Mouse (Mus musculus) forebrain, embryonic 10.5 days (tissue): Measurements from ENCODE around the gene Rnf123. TPM values are rescaled to one million over a fixed set of nuclear protein-coding genes. Genes with fewer than 3 reads are reported as not detected.
"Not testable (repeated sequence)": the region's sequence is repeated elsewhere in the genome, so short reads cannot be mapped to it uniquely, and the experiment has no call there.

Source experiments
- DNase-seq: peaks from one replicate; pipeline ENCODE4 v3.0.0-alpha.2; 2017; ENCODE audit warnings: low spot score; ENCODE audit errors: extremely low spot score
- H3K27ac ChIP-seq: fragments of 300-500 bp; sonication (generic); 2 replicates; pipeline ENCODE4 v1.5.1; 2016; ENCODE audit warnings: mild to moderate bottlenecking
- H3K27me3 ChIP-seq: fragments of 300-500 bp; sonication (generic); 2 replicates; pipeline ENCODE4 v1.6.1; 2016; ENCODE audit warnings: mild to moderate bottlenecking; ENCODE audit not compliant: poor library complexity, severe bottlenecking
- H3K36me3 ChIP-seq: fragments of 300-500 bp; sonication (generic); replicated peaks from 2 replicates; pipeline ENCODE4 v1.6.1; 2016; ENCODE audit warnings: mild to moderate bottlenecking, moderate library complexity
- H3K4me1 ChIP-seq: fragments of 300-500 bp; sonication (generic); 2 replicates; pipeline ENCODE4 v1.6.1; 2016
- H3K4me3 ChIP-seq: fragments of 300-500 bp; sonication (generic); 2 replicates; pipeline ENCODE4 v1.5.1; 2016; ENCODE audit warnings: mild to moderate bottlenecking, moderate library complexity
- H3K9me3 ChIP-seq: fragments of 300-500 bp; sonication (generic); 2 replicates; pipeline ENCODE4 v1.6.1; 2016; ENCODE audit warnings: mild to moderate bottlenecking, moderate library complexity
- WGBS: fragments of 180-500 bp; shearing (Covaris S2); methylation state at CpG from one replicate; pipeline ENCODE4 v1.1.7; 2016; 5-methylcytosine and 5-hydroxymethylcytosine counted together
- polyA plus RNA-seq: library from polyadenylated mRNA; unstranded; fragments of >200 nt; fragmentation: Nextera tagmentation; extraction: Ambion mirVana; gene quantifications from 2 replicates; pipeline ENCODE4 v1.2.1, GENCODE M21; 2016

Gene Rnf123
- polyA plus RNA-seq, 1 experiment from 2014 or later = 36.2 TPM

DNA sequence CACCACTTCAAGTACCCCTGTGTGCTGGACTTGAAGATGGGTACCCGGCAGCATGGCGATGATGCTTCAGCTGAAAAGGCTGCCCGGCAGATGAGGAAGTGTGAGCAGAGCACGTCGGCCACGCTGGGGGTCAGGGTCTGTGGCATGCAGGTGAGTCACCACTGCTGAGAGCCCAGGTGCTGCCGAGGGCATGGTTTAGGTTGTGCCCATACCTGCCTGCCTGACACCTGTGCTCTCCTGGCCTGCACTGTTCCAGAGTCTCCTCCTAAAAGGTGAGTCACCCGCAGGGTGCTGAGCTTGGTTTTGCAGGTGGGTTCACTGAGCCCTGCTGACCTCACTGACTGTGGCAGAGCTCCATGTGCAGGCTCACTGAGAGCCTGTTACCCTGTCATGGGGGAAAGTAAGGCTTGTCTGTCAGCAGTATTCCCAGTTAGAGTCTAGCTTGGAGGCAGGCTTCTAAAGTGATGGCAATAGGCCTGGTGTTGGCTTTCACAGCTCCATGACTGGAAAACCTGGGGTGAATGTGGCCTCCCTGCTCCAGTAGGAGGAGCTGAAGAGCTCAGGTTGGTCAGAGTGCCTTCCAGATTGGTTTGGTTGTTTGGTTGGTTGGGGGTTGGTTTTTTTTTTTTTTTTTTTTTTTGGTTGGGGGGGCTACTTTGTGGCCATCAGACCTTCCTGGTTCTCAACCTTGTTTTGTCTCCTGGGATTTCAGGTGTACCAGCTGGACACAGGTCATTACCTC lies 38.2 kb downstream of the Rnf123 start:
- H3K9me3 ChIP-seq = no peaks in the 10 kb centered on the region
- 96% methylated on average over 8 of the region's 8 CpGs for WGBS
- H3K27me3 ChIP-seq = no peaks in the 10 kb centered on the region
- no peak overlapping the region for H3K27ac ChIP-seq
- H3K4me1 ChIP-seq = peaks cover 20% of the 10 kb centered on the region
- no peak for DNase-seq
- H3K36me3 ChIP-seq = peaks cover 68% of the 10 kb centered on the region
- no peak overlapping the region for H3K4me3 ChIP-seq

DNA sequence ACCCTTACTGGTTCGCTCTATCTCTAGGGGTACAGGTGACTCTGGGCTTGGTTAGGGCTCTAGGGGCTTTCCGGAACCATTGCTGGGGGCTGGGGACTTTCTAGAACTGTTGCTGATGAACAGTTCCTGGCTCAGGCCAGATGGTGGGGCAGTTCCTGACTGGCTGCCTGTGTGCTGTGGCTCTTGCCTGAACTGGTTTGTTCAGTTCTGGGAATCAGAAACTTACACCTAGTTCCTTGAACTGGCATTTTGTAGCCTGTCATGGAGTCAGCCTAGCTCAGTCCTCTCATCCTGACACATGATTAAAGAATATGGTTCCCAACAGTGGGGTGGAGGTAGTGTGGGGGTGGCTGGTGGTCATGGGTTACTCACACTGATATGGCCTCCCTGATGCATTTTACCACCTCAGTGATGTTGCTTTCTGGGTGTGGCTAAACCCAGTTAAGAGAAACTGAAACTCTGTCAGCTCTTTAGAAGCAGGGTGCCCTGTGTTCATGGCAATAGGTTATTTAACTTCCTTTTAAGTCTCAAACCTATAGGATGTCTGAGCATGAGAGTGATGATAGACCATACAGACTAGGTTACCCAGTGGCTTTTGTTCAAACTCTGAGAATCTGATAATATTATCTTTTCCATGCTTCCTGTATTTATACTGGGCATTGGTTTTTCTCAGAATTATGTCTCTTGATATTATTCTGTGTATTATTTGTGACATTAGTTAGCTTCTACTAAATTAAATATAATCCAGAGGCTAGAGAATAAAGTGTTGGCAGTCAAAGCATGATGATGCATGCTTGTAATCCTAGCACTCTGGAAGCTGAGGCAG lies 47.6 kb downstream of the Rnf123 start:
- no peak for DNase-seq
- no peaks in the 10 kb centered on the region for H3K4me1 ChIP-seq
- H3K36me3 ChIP-seq = peaks cover 89% of the 10 kb centered on the region
- 95% methylated on average over 2 of the region's 2 CpGs for WGBS
- no peaks in the 10 kb centered on the region for H3K27me3 ChIP-seq
- no peaks in the 10 kb centered on the region for H3K9me3 ChIP-seq
- H3K4me3 ChIP-seq = no peak overlapping the region
- H3K27ac ChIP-seq = no peak overlapping the region

DNA sequence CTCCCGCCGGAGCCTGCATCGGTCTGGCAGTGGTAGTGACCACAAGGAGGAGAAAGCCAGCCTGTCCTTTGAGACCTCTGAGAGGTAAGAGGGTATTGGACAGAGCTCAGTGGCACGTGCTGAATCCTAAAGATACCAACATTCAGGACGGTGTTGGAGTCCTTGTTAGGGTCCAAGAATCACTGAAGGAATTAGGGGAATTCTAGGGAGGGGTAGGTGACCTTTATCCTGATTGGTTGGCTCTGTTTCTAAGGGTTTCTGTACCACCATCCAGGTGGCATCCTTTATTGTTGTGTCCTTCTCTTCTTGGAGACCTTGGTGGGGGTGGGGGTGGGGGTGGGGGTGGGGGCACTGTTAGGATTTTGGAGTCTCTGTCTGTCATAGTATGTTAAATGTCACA lies 51.0 kb downstream of the Rnf123 start:
- WGBS = 92% methylated on average over 5 of the region's 5 CpGs
- no peak overlapping the region for H3K4me3 ChIP-seq
- H3K9me3 ChIP-seq = peaks cover 6% of the 10 kb centered on the region; the same call in 1 of the 2 replicates
- DNase-seq = no peak
- no peak overlapping the region for H3K27ac ChIP-seq
- no peaks in the 10 kb centered on the region for H3K27me3 ChIP-seq
- H3K4me1 ChIP-seq = no peaks in the 10 kb centered on the region
- H3K36me3 ChIP-seq = peaks cover 89% of the 10 kb centered on the region

DNA sequence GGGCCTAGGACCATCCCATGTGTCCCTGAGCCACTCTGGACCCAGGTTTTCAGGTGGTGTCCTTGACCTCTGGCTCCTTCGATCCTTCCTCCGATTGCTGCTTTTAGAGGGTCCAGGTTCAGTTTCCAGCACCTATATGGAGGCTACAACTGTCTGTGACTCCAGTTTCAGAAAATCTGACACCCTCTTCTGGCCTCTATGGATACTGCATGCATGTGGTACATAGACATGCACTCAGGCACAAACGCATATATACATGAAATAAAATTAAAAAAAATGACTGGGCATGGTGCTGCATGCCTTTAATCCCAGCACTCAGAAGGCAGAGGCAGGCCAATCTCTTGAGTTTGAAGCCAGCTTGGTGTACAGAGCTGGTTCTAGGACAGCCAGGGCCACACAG lies 55.3 kb downstream of the Rnf123 start:
- Histone ChIP-seq H3K27me3 (no peaks in the 10 kb centered on the region), H3K36me3 (peaks cover 87% of the 10 kb centered on the region), H3K4me3 (no peak overlapping the region), H3K9me3 (peaks cover 6% of the 10 kb centered on the region; the same call in 1 of the 2 replicates), H3K27ac (no peak overlapping the region), H3K4me1 (no peaks in the 10 kb centered on the region)
- DNase-seq = no peak
- 93% methylated on average over 3 of the region's 3 CpGs for WGBS

DNA sequence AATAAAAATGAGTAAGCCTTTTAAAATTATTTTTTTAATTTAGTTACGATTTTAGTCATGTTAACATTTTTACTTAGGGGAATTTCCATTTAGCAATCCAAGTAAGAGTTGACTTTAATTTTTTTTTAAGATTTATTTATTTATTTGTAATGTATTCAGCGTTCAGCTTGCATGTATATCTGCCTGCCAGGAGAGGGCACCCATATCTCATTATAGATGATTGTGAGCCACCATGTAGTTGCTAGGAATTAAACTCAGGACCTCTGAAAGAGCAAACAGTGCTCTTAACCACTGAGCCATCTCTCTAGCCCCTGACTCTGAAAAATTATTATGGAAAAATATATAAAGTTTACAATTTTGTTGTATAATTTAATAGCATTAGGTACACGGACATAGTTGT lies 56.6 kb downstream of the Rnf123 start:
- WGBS = 91% methylated on average over 3 of the region's 3 CpGs
- Histone ChIP-seq H3K4me3 (no peak overlapping the region), H3K9me3 (peaks cover 6% of the 10 kb centered on the region; the same call in 1 of the 2 replicates), H3K27ac (no peak overlapping the region), H3K36me3 (peaks cover 74% of the 10 kb centered on the region), H3K27me3 (no peaks in the 10 kb centered on the region), H3K4me1 (no peaks in the 10 kb centered on the region)
- no peak for DNase-seq

DNA sequence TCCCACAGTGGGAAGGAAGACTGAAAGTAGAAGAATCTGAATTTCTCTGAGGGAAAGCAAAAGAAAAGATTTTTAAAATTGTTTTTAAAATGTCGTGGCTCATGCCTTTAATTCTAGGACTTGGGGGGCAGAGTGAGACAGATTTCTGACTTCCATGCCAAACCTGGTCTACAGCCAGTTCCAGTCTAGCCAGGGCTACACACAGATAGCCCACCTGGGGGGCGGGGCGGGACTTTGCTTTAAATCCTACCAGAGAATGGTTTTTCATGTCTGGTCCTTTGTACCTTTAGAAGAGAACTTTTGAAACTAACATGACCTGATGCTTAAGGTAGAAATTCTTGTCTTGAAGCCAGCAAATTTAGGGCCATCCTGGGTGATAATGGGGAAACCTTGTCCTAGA lies 59.9 kb downstream of the Rnf123 start:
- H3K4me3 ChIP-seq = no peak overlapping the region
- H3K27ac ChIP-seq = no peak overlapping the region
- peaks cover 56% of the 10 kb centered on the region for H3K36me3 ChIP-seq
- H3K4me1 ChIP-seq = no peaks in the 10 kb centered on the region
- H3K27me3 ChIP-seq = no peaks in the 10 kb centered on the region
- H3K9me3 ChIP-seq = peaks cover 6% of the 10 kb centered on the region; the same call in 1 of the 2 replicates
- 90% methylated on average over 3 of the region's 3 CpGs for WGBS
- DNase-seq = no peak

GRCm38 (mm10) chr9:108020741-108021140 lies 62.4 kb downstream of the Rnf123 start:
- H3K27me3 ChIP-seq = no peaks in the 10 kb centered on the region
- H3K9me3 ChIP-seq = no peaks in the 10 kb centered on the region
- H3K4me1 ChIP-seq = no peaks in the 10 kb centered on the region
- no peak for DNase-seq
- H3K27ac ChIP-seq = no peak overlapping the region
- 95% methylated on average over 1 of the region's 1 CpGs for WGBS
- H3K36me3 ChIP-seq = peaks cover 44% of the 10 kb centered on the region
- no peak overlapping the region for H3K4me3 ChIP-seq

GRCm38 (mm10) chr9:108017127-108017526 lies 66.0 kb downstream of the Rnf123 start:
- 87% methylated on average over 3 of the region's 3 CpGs for WGBS

DNA sequence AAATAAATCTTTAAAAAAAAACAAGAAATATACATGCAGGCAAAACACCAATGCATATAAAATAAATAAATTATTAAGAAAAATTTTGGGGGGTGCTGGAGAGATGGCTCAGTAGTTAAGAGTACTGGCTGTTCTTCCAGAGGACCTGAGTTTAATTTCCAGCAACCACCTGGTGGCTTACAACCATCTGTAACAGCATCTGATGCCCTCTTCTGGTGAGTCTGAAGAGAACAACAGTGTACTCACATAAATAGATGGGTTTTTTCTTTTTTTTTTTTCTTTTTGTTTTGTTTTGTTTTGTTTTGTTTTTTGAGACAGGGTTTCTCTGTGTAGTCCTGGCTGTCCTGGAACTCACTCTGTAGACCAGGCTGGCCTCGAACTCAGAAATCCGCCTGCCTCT lies 69.6 kb downstream of the Rnf123 start:
- peaks cover 53% of the 10 kb centered on the region for H3K36me3 ChIP-seq
- H3K27ac ChIP-seq, H3K27me3 ChIP-seq, H3K9me3 ChIP-seq, H3K4me1 ChIP-seq, DNase-seq, H3K4me3 ChIP-seq: not testable (repeated sequence)
- 95% methylated on average over 2 of the region's 2 CpGs for WGBS

More at GRCm38 (mm10) chr9:108017127-108017526, 66.0 kb downstream of the Rnf123 start:
- DNase-seq = no peak
- Histone ChIP-seq H3K27ac (no peak overlapping the region), H3K36me3 (peaks cover 49% of the 10 kb centered on the region), H3K27me3 (no peaks in the 10 kb centered on the region), H3K9me3 (no peaks in the 10 kb centered on the region), H3K4me3 (no peak overlapping the region), H3K4me1 (no peaks in the 10 kb centered on the region)

GRCm38 (mm10) chr9:108010385-108010784 lies 72.8 kb downstream of the Rnf123 start:
- no peak overlapping the region for H3K27ac ChIP-seq
- peaks cover 39% of the 10 kb centered on the region for H3K36me3 ChIP-seq
- no peaks in the 10 kb centered on the region for H3K4me1 ChIP-seq
- DNase-seq = no peak
- H3K4me3 ChIP-seq = no peak overlapping the region
- H3K27me3 ChIP-seq = no peaks in the 10 kb centered on the region
- H3K9me3 ChIP-seq = no peaks in the 10 kb centered on the region

DNA sequence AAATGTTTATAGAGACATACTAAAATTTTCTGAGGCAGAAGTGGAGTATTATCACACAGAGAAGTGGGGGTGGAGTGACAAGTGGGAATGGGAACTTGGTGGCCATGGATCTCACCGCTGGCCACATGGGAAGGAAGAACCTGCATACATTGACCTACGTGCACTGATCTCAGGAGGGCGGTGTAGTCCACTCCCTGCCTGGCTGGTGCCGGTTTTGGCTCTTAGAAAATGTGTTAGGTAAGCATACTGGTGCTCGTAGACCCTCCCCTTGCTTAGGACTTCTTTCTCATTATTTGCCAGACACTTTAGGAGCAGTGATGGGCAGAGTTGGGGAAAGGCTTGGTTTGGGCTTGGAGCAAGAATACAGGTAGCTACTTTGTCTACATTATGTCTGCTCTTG lies 75.1 kb downstream of the Rnf123 start:
- Histone ChIP-seq H3K27ac (no peak overlapping the region), H3K4me1 (peaks cover 22% of the 10 kb centered on the region)
- 94% methylated on average over 5 of the region's 5 CpGs for WGBS

DNA sequence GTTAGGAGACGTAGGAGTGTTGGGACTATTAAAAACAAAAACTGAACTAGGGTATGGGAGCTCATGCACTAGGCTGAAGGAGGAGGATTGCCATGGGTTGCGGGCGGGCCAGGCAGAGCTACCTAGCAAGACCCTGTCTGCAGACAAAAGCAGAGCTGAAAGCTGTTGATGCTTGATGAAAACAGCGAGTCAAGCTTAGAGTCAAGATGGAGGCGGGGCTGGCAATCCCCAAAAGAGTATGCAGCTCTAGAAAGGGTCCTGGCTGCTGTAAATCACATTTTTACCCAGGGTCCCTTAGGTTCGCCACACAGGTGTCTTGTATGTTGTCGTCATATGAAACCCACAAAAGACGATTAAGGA lies 79.6 kb downstream of the Rnf123 start:
- Histone ChIP-seq H3K9me3 (no peaks in the 10 kb centered on the region), H3K4me3 (peak overlapping the region; percentile 98), H3K36me3 (peaks cover 13% of the 10 kb centered on the region), H3K27me3 (no peaks in the 10 kb centered on the region), H3K27ac (peak overlapping the region; percentile 98), H3K4me1 (peaks cover 32% of the 10 kb centered on the region)
- DNase-seq = no peak
- 28% methylated on average over 8 of the region's 8 CpGs for WGBS

More for the DNA sequence above, 75.1 kb downstream of the Rnf123 start:
- H3K36me3 ChIP-seq = peaks cover 33% of the 10 kb centered on the region
- no peak overlapping the region for H3K4me3 ChIP-seq
- DNase-seq = no peak
- no peaks in the 10 kb centered on the region for H3K27me3 ChIP-seq
- H3K9me3 ChIP-seq = no peaks in the 10 kb centered on the region
